Comparison of ENCODE assay signal across 8 mouse cellular contexts in the genomic region with DNA sequence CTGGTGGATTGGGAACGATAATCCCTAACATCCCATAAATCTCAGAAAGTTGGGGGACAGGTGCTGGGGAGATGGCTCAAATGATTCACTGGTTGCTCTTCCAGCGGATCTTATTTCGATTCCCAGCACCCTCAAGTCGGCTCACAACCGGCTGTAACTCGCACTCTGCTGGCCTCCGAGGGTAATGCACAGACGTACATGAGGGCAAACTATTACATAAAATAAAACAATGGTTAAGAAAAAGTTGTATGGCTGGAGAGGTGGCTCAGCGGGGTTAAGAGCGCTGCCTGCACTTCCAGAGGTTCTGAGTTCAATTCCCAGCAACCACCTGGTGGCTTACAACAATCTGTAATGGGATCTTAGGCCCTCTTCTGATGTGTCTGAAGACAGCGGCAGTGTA. TPM values are rescaled to one million over a fixed set of nuclear protein-coding genes. Genes with fewer than 3 reads are reported as not detected.
A peak's percentile ranks its signal among the peaks of the same experiment; 100 is the strongest.
DNase-seq lines count a peak whose midpoint lies in the region; ATAC-seq lines count a peak whose summit lies in the region.

No protein-coding gene starts in this region.

- ATAC-seq in heart, embryonic 14.5 days (ENCODE audit: insufficient number of reproducible peaks, insufficient read depth, low FRiP score, low read depth), result no peak

- no peaks in the 10 kb centered on the region for H3K36me3 ChIP-seq in heart, embryonic 14.5 days (ENCODE audit: control insufficient read depth, insufficient read depth, low read length)
- no peaks in the 10 kb centered on the region for H3K36me3 ChIP-seq in hindbrain, embryonic 10.5 days
- no peaks in the 10 kb centered on the region for H3K36me3 ChIP-seq in midbrain, embryonic 10.5 days

- H3K27ac ChIP-seq in heart, embryonic 14.5 days (replicated peaks in 1 of 2; ENCODE audit: control insufficient read depth in 1 of 2, insufficient read depth in 1 of 2, low read depth in 2 of 2, low read length in 2 of 2), result no peak overlapping the region
- H3K27ac ChIP-seq in hindbrain, embryonic 10.5 days, result no peak overlapping the region
- H3K27ac ChIP-seq in midbrain, embryonic 10.5 days (replicated peaks), result no peak overlapping the region; the same call in 1 of the 2 replicates

- DNase-seq in heart, adult 9 months (ENCODE audit: low spot score in 2 of 2), result no peak
- DNase-seq in R1 (ENCODE audit: low read depth, low spot score), result peak; percentile 89
- no peak for DNase-seq in hindbrain, embryonic 10.5 days (ENCODE audit: low spot score)
- no peak for DNase-seq in midbrain, embryonic 10.5 days (ENCODE audit: low spot score)
- DNase-seq in thymus, postnatal 14 days, result no peak
- no peak for DNase-seq in spleen, postnatal 36 days (ENCODE audit: low spot score in 2 of 2)
- no peak for DNase-seq in ovary, adult 18-20 months (ENCODE audit: low spot score)

- peak overlapping the region; percentile 46 to 47; a peak in 3 of 4 replicates for H3K4me3 ChIP-seq in heart, embryonic 14.5 days (ENCODE audit: control insufficient read depth in 1 of 2, insufficient read depth in 1 of 2, low read depth in 1 of 2, low read length in 2 of 2)
- peak overlapping the region; percentile 56 for H3K4me3 ChIP-seq in hindbrain, embryonic 10.5 days
- H3K4me3 ChIP-seq in midbrain, embryonic 10.5 days, result peak overlapping the region; percentile 59

- 51% methylated on average over 11 of the region's 11 CpGs for WGBS in heart, embryonic 14.5 days
- 52% methylated on average over 11 of the region's 11 CpGs for WGBS in hindbrain, embryonic 10.5 days
- WGBS in midbrain, embryonic 10.5 days, result 60% methylated on average over 11 of the region's 11 CpGs

- H3K9me3 ChIP-seq in heart, embryonic 14.5 days (ENCODE audit: control insufficient read depth, low read length), result peaks cover 5% of the 10 kb centered on the region; the same call in 1 of the 2 replicates
- no peaks in the 10 kb centered on the region for H3K9me3 ChIP-seq in hindbrain, embryonic 10.5 days
- no peaks in the 10 kb centered on the region for H3K9me3 ChIP-seq in midbrain, embryonic 10.5 days (replicated peaks)

- no peaks in the 10 kb centered on the region for H3K4me1 ChIP-seq in heart, embryonic 14.5 days (ENCODE audit: control insufficient read depth in 2 of 2, insufficient read depth in 2 of 2, low read length in 2 of 2)
- peaks cover 59% of the 10 kb centered on the region for H3K4me1 ChIP-seq in hindbrain, embryonic 10.5 days (replicated peaks)
- H3K4me1 ChIP-seq in midbrain, embryonic 10.5 days, result peaks cover 54% of the 10 kb centered on the region

- H3K9ac ChIP-seq in heart, embryonic 14.5 days (ENCODE audit: low read length), result no peak overlapping the region

- H3K27me3 ChIP-seq in heart, embryonic 14.5 days (ENCODE audit: control insufficient read depth, insufficient read depth, low read length), result peaks cover 69% of the 10 kb centered on the region
- H3K27me3 ChIP-seq in hindbrain, embryonic 10.5 days (ENCODE audit: insufficient read depth, poor library complexity, severe bottlenecking), result peaks cover 91% of the 10 kb centered on the region
- H3K27me3 ChIP-seq in midbrain, embryonic 10.5 days (ENCODE audit: low read depth, poor library complexity, severe bottlenecking), result peaks cover 97% of the 10 kb centered on the region

- H3K4me2 ChIP-seq in heart, embryonic 14.5 days (ENCODE audit: low read length), result peak overlapping the region; percentile 80

RNA-seq across cellular contexts. Expression of a gene that starts 2.4 kb away (rescaled TPM):
- not detected in 2 replicates for polyA plus RNA-seq in heart, embryonic 14.5 days (2014; fragmentation: Nextera tagmentation; extraction: Ambion mirVana)
- polyA plus RNA-seq in hindbrain, embryonic 10.5 days (2016; fragmentation: Nextera tagmentation; extraction: Ambion mirVana), result 0.11 and 0.71 TPM in 2 replicates
- polyA plus RNA-seq in midbrain, embryonic 10.5 days (2016; fragmentation: Nextera tagmentation; extraction: Ambion mirVana), result 0.23 and 0.61 TPM in 2 replicates

RNA-seq across cellular contexts. Expression of a gene that starts 14.3 kb away (rescaled TPM):
- polyA plus RNA-seq in heart, embryonic 14.5 days (2014; fragmentation: Nextera tagmentation; extraction: Ambion mirVana), result not detected in 2 replicates
- 0.31 and 0.77 TPM in 2 replicates for polyA plus RNA-seq in hindbrain, embryonic 10.5 days (2016; fragmentation: Nextera tagmentation; extraction: Ambion mirVana)
- polyA plus RNA-seq in midbrain, embryonic 10.5 days (2016; fragmentation: Nextera tagmentation; extraction: Ambion mirVana), result 0.46 and 0.75 TPM in 2 replicates

RNA-seq across cellular contexts. Expression of a gene that starts 28.8 kb away (rescaled TPM):
- polyA plus RNA-seq in heart, embryonic 14.5 days (2014; fragmentation: Nextera tagmentation; extraction: Ambion mirVana), result 5.3 and 7.3 TPM in 2 replicates
- 2.1 and 2.3 TPM in 2 replicates for polyA plus RNA-seq in hindbrain, embryonic 10.5 days (2016; fragmentation: Nextera tagmentation; extraction: Ambion mirVana)
- 3.0 and 4.3 TPM in 2 replicates for polyA plus RNA-seq in midbrain, embryonic 10.5 days (2016; fragmentation: Nextera tagmentation; extraction: Ambion mirVana)

RNA-seq across cellular contexts. Expression of a gene that starts 49.7 kb away (rescaled TPM):
- polyA plus RNA-seq in heart, embryonic 14.5 days (2014; fragmentation: Nextera tagmentation; extraction: Ambion mirVana), result 5.6 and 6.3 TPM in 2 replicates
- polyA plus RNA-seq in hindbrain, embryonic 10.5 days (2016; fragmentation: Nextera tagmentation; extraction: Ambion mirVana), result 8.7 and 10.5 TPM in 2 replicates
- 9.3 and 9.9 TPM in 2 replicates for polyA plus RNA-seq in midbrain, embryonic 10.5 days (2016; fragmentation: Nextera tagmentation; extraction: Ambion mirVana)
